Mouse (Mus musculus): ENCODE measurements around the gene Smim24. TPM values are rescaled to one million over a fixed set of nuclear protein-coding genes. Genes with fewer than 3 reads are reported as not detected.

Gene Smim24
- total RNA-seq, 1 experiment from 2014 or later, result 2.6 TPM

Other genes with a start within 250 kb of the Smim24 start
- gene Pias4, start 225.1 kb upstream of the Smim24 start, total RNA-seq (2017), result 34.5 and 40.5 TPM in 2 replicates
- 1,126 and 1,171 TPM in 2 replicates for gene Eef2, start 216.4 kb upstream of the Smim24 start, total RNA-seq (2017)
- gene Dapk3, start 210.0 kb upstream of the Smim24 start, total RNA-seq (2017), result 47.3 and 52.0 TPM in 2 replicates
- not detected in 2 replicates for gene 4930442H23Rik, start 209.2 kb upstream of the Smim24 start, total RNA-seq (2017)
- gene Nmrk2, start 191.0 kb upstream of the Smim24 start, total RNA-seq (2017), result not detected in 2 replicates
- gene Atcay, start 162.2 kb upstream of the Smim24 start, total RNA-seq (2017), result not detected in 2 replicates
- gene Zfr2, start 159.9 kb upstream of the Smim24 start, total RNA-seq (2017), result 1.5 and 1.6 TPM in 2 replicates
- gene Matk, start 140.1 kb upstream of the Smim24 start, total RNA-seq (2017), result 9.1 and 12.3 TPM in 2 replicates
- gene Mrpl54, start 126.1 kb upstream of the Smim24 start, total RNA-seq (2017), result 52.4 and 76.6 TPM in 2 replicates
- gene Apba3, start 126.1 kb upstream of the Smim24 start, total RNA-seq (2017), result 16.6 and 24.0 TPM in 2 replicates
- 7.2 and 13.1 TPM in 2 replicates for gene Tjp3, start 101.5 kb upstream of the Smim24 start, total RNA-seq (2017)
- 98.0 and 112 TPM in 2 replicates for gene Pip5k1c, start 100.1 kb upstream of the Smim24 start, total RNA-seq (2017)
- 30.1 and 38.4 TPM in 2 replicates for gene Cactin, start 71.9 kb upstream of the Smim24 start, total RNA-seq (2017)
- 4.1 and 5.6 TPM in 2 replicates for gene Tbxa2r, start 64.3 kb upstream of the Smim24 start, total RNA-seq (2017)
- 0.25 TPM in 1 of 2 replicates, not detected in the other for gene Gipc3, start 49.8 kb upstream of the Smim24 start, total RNA-seq (2017)
- gene Hmg20b, start 42.6 kb upstream of the Smim24 start, total RNA-seq (2017), result 30.3 and 36.5 TPM in 2 replicates
- 2.6 and 2.8 TPM in 2 replicates for gene Mfsd12, start 35.6 kb upstream of the Smim24 start, total RNA-seq (2017)
- gene 4930404N11Rik, start 27.2 kb upstream of the Smim24 start, total RNA-seq (2017), result 4.2 and 5.5 TPM in 2 replicates
- 16.5 and 16.8 TPM in 2 replicates for gene Fzr1, start 14.5 kb upstream of the Smim24 start, total RNA-seq (2017)
- gene Dohh, start 8.6 kb upstream of the Smim24 start, total RNA-seq (2017), result 11.2 and 16.9 TPM in 2 replicates
- gene Gm48551, start 8.6 kb upstream of the Smim24 start, total RNA-seq (2017), result 3.1 and 5.6 TPM in 2 replicates
- 2.2 TPM in 1 of 2 replicates, not detected in the other for gene Gm48552, start 4.0 kb upstream of the Smim24 start, total RNA-seq (2017)
- gene Nfic, start 62.6 kb downstream of the Smim24 start, total RNA-seq (2017), result 8.3 and 12.2 TPM in 2 replicates
- not detected in 2 replicates for gene Celf5, start 89.7 kb downstream of the Smim24 start, total RNA-seq (2017)
- 148 and 149 TPM in 2 replicates for gene Ncln, start 103.3 kb downstream of the Smim24 start, total RNA-seq (2017)
- gene S1pr4, start 107.1 kb downstream of the Smim24 start, total RNA-seq (2017), result 61.1 and 63.1 TPM in 2 replicates
- gene Gna15, start 131.2 kb downstream of the Smim24 start, total RNA-seq (2017), result 12.6 and 13.4 TPM in 2 replicates
- 13.5 and 27.0 TPM in 2 replicates for gene Gna11, start 152.1 kb downstream of the Smim24 start, total RNA-seq (2017)
- gene Aes, start 166.4 kb downstream of the Smim24 start, total RNA-seq (2017), result 276 and 331 TPM in 2 replicates
- 1.5 and 2.6 TPM in 2 replicates for gene Tle2, start 181.5 kb downstream of the Smim24 start, total RNA-seq (2017)
- gene Tle6, start 208.0 kb downstream of the Smim24 start, total RNA-seq (2017), result 1.9 TPM in 1 of 2 replicates, not detected in the other
- 5.0 and 5.8 TPM in 2 replicates for gene BC025920, start 213.2 kb downstream of the Smim24 start, total RNA-seq (2017)
- gene Sirt6, start 234.7 kb downstream of the Smim24 start, total RNA-seq (2017), result 5.6 and 6.4 TPM in 2 replicates
- 0.58 and 0.98 TPM in 2 replicates for gene Ankrd24, start 235.5 kb downstream of the Smim24 start, total RNA-seq (2017)

All from neutrophil, adult 5-6 weeks (primary cell).